Mouse (Mus musculus) testis, adult 10 weeks (tissue): ENCODE measurements around the gene Cyp2c23. TPM values are rescaled to one million over a fixed set of nuclear protein-coding genes. Genes with fewer than 3 reads are reported as not detected.

Experiments used
- polyA plus RNA-seq: library from polyadenylated mRNA; stranded (reverse); fragments of 350-450 nt; fragmentation: Illumina TruSeq; extraction: RNeasy Lipid Tissue Mini Kit (QIAGEN cat#74804); gene quantifications from one replicate; pipeline ENCODE4 v1.2.3, GENCODE M21; 2014; ENCODE audit warnings: low read depth, low replicate concordance

Cyp2c23 gene
- 1.0 TPM for polyA plus RNA-seq

DNA sequence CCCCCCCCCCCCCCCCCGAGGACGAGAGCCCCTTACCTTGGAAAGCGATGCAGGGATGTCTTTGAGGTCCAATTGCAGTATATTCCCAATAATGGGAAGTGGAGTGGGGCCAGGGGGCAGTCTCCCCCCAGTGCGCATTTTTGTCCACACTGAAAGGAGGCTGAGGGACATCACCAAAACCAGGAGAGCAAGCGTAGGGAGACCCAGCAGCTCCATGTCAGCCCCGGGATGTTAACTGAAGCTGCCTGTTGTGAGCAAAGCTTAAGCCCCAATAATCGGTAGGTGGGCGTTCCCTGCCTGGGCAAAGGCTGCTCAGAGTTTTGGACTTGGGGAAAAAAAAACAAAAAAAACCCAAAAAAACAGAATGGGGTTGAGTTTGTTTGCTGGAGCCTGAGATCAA is at the start of gene Cyp2c23:
Gene Cyp2c23 (minus strand): TSS at position 237 of the 400 bp plus-strand sequence.

DNA sequence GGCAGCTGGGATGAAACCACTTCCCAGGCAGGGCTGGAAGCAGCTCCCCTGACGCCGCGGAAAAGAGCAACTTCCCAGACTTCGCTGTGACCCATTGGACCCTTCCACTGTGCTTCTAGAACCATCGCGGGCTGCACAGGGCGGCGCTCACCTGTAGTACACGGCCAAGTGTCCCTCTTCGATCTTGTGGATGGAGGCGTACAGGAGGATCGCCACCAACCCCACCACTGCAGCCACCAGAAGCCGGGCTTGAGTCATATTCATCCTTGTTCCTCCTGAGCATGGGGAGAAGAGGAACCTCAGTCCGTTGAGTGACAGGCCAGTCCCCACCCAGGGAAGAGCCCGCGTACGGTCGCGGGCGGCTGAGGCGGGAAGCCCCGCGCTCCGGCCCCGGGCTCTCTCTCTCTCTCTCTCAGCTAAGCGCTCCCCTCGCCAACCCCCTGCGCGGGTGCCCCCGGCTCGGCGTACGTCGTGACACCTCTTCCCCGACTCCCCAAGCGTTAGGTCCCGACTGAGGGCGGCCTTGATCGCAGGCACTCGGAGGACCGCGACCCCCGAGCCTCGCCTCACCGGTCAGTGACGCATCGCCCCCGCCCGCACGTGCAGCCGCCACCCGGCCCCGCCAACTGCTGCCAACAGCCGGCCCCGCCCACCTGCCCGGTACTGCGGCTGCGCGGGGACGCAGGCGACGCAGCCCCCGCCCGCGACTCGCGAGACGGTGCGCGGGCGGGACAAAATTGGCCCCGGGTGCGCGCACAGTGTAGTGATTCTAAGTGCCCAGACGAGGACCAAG is 40.3 kb upstream of the Cyp2c23 start, which contains the start of gene Erlin1:
Gene Erlin1 (minus strand): TSS at position 665 of the 793 bp plus-strand sequence.

DNA sequence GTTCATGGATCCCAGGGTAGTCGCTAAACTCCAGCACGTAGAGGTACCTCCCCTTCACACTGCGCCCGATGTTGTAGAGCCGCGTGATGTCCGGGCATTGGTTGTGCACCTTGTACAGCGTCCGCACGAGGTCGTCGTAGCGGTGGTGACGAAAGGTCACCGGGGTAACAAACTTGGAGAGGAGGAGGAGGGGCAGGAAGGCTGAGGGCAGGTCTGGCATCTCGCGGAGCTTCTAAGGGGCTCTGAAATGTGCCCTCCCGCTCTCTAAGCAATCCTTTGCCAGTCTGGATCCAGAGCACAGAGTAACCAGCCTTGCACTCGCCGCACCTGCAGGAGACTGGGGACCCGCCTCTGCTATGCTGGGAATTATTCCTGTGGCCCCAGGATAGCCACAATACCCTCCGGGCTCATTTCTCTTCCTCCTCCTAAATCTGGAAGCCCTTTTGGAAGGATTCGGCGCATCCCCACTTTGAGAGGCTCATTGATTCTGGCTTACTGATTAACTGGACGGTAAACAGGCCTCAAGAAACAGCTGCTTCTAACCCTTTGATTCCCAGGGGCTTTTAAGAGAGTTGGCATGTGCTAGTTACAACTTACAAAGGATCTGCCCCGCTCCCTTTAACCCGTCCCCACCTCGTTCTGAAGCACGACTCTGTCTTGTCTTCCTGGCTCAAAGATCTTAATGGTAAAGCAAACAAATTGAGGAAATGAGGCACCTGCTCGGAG is 42.8 kb downstream of the Cyp2c23 start, which contains the start of gene Cpn1:
Gene Cpn1 (minus strand): TSS at position 488 of the 726 bp plus-strand sequence.

Other genes with a start within 250 kb of the Cyp2c23 start
- 0.34 TPM for gene Abcc2, start 247.0 kb downstream of the Cyp2c23 start, polyA plus RNA-seq
- gene Dnmbp, start 89.0 kb downstream of the Cyp2c23 start, polyA plus RNA-seq: 4.2 TPM
- gene Cpn1, start 42.7 kb downstream of the Cyp2c23 start, polyA plus RNA-seq: 0.91 TPM
- 69.0 TPM for gene Erlin1, start 40.6 kb upstream of the Cyp2c23 start, polyA plus RNA-seq
- gene Chuk, start 78.3 kb upstream of the Cyp2c23 start, polyA plus RNA-seq: 69.4 TPM
- gene Cwf19l1, start 106.7 kb upstream of the Cyp2c23 start, polyA plus RNA-seq: 11.8 TPM
- 72.1 TPM for gene Bloc1s2, start 117.2 kb upstream of the Cyp2c23 start, polyA plus RNA-seq
- gene Pkd2l1, start 163.2 kb upstream of the Cyp2c23 start, polyA plus RNA-seq: 4.5 TPM
- 2.3 TPM for gene Scd3, start 174.1 kb upstream of the Cyp2c23 start, polyA plus RNA-seq